Mouse (Mus musculus): Measurements from ENCODE around the gene Gon4l. TPM values are rescaled to one million over a fixed set of nuclear protein-coding genes. Genes with fewer than 3 reads are reported as not detected.
"Not testable (repeated sequence)": the region's sequence is repeated elsewhere in the genome, so short reads cannot be mapped to it uniquely, and the experiment has no call there.

Gon4l gene
- polyA plus RNA-seq, 1 experiment: 14.7 TPM

- Histone ChIP-seq H3K36me3 (ENCODE audit: control insufficient read depth, insufficient read depth) (peaks cover 21% of the 10 kb centered on the region), H3K79me3 (ENCODE audit: low read depth) (no peaks in the 10 kb centered on the region), H3ac (ENCODE audit: control insufficient read depth, insufficient read length, low read depth) (no peak overlapping the region), H3K4me3 (ENCODE audit: insufficient read depth, poor library complexity, severe bottlenecking) (no peak overlapping the region), H3K79me2 (ENCODE audit: control insufficient read depth, insufficient read depth) (no peaks in the 10 kb centered on the region), H3K27me3 (ENCODE audit: control insufficient read depth, insufficient read depth, insufficient read length) (no peaks in the 10 kb centered on the region)
- no peak for TF ChIP-seq CTCF (IDR thresholded peaks at IDR 0.05; ENCODE audit: control insufficient read depth, insufficient read depth, insufficient read length)
- TF ChIP-seq MYOG (IDR thresholded peaks at IDR 0.05; ENCODE audit: control insufficient read depth, extremely low read depth, insufficient read length): no peak
- TF ChIP-seq CEBPB (IDR thresholded peaks at IDR 0.05; ENCODE audit: low read depth): no peak
- TF ChIP-seq FOSL1 (IDR thresholded peaks at IDR 0.05; ENCODE audit: insufficient read depth, low read length, poor library complexity, severe bottlenecking): no peak
- TF ChIP-seq MYOD1 (IDR thresholded peaks at IDR 0.05; ENCODE audit: control insufficient read depth, insufficient read length, low read depth): no peak
- no peak for TF ChIP-seq MAX (IDR thresholded peaks at IDR 0.05)
- TF ChIP-seq USF1 (IDR thresholded peaks at IDR 0.05; ENCODE audit: low read depth): no peak
Observed at GRCm38 (mm10) chr3:88827231-88827630, 7.8 kb upstream of the Gon4l start.

DNA sequence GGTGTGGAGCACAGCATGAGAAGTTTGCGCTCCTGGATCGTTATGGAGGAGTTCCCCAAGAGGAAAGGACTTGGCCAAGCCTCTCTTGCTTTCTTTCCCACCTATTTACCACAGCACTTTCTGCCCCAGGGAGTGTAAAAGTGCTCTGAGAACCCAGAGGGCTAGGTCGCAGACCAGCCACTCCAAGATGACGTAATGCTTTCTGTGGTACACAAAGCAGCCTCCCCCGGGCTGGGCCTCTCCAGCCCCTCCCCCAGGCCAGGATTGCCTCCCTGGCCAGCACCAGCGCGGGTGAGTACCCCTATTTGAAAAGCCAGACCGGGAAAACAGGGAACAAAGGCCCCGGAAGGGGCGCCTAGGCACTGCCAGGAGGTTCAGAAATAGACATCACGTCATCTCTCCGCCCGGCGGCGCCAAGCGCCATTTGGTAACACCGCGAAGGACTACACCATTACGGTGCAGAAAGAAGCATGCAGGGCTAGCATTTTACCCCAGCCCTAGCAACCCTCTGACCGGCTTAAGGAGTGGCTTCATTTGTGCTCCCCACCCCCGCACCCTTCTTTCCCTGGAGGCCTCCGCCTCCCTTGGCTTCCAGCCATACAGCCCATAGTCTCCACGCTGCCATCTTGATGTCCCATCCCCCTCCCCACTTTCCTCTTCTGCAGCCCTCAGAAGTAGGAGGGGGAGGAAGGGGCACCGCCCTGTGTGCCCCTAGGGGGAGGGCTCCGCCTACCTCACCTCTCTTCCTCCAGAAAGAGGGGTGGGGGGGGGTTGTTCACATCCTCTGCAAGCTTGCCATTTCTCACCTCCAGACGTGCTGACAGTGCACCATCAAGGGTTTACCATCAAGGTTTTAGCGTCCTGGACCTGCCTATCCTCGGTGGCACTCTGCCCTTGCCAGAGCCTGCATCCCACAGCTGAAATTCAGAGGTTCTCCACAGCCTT lies 3.6 kb upstream of the Gon4l start:
- not testable (repeated sequence) for H3ac ChIP-seq (ENCODE audit: control insufficient read depth, insufficient read length, low read depth); H3K4me3 ChIP-seq (ENCODE audit: insufficient read depth, poor library complexity, severe bottlenecking); H3K27me3 ChIP-seq (ENCODE audit: control insufficient read depth, insufficient read depth, insufficient read length); H3K36me3 ChIP-seq (ENCODE audit: control insufficient read depth, insufficient read depth); H3K79me3 ChIP-seq (ENCODE audit: low read depth)
- H3K79me2 ChIP-seq (ENCODE audit: control insufficient read depth, insufficient read depth): peaks cover 12% of the 10 kb centered on the region

DNA sequence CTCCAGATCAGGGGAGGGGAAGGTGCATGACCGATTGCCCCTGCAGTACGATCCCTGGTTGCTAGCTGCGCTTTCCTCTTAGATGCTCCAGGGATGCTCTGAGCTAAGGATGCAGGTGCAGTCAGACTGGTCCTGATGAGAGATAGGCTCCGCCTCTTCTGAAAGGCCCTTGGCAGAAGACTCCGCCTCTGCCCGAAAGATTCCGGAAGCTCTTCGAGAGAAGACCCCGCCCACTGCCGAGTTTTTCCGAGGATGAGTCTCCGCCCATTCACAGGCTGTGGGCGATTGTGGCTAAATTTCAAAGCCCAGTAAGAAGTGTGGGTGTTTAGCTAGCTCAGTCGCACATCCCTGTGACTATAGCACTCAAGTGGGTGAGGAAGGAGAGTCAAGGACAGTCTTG lies 2.6 kb upstream of the Gon4l start:
- not testable (repeated sequence) for H3ac ChIP-seq (ENCODE audit: control insufficient read depth, insufficient read length, low read depth); H3K27me3 ChIP-seq (ENCODE audit: control insufficient read depth, insufficient read depth, insufficient read length); H3K36me3 ChIP-seq (ENCODE audit: control insufficient read depth, insufficient read depth); H3K4me3 ChIP-seq (ENCODE audit: insufficient read depth, poor library complexity, severe bottlenecking); H3K79me3 ChIP-seq (ENCODE audit: low read depth)
- H3K79me2 ChIP-seq (ENCODE audit: control insufficient read depth, insufficient read depth): peaks cover 12% of the 10 kb centered on the region

DNA sequence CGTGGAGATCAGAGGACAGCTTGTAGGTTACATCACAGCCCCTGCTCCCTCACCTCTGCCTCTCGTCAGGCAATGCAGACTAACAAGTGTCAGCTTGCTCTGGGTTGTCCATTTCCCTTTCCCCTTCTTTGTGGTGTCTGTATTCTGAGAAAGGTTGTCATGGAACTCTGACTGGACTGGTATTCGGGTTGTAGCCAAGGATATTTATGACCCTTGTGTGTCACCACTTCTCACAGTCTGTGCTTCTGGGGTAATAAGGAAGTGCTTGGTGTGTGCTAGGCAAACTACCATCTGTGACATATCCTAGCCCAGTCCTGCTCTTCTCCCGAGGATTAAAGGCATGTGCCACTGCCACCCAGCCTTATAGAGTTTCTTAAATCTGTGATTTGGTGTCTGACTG lies 14.1 kb downstream of the Gon4l start:
- Histone ChIP-seq H3K79me2 (ENCODE audit: control insufficient read depth, insufficient read depth) (peaks cover 18% of the 10 kb centered on the region), H3ac (ENCODE audit: control insufficient read depth, insufficient read length, low read depth) (no peak overlapping the region), H3K4me3 (ENCODE audit: insufficient read depth, poor library complexity, severe bottlenecking) (no peak overlapping the region), H3K36me3 (ENCODE audit: control insufficient read depth, insufficient read depth) (peaks cover 17% of the 10 kb centered on the region), H3K79me3 (ENCODE audit: low read depth) (peaks cover 2% of the 10 kb centered on the region), H3K27me3 (ENCODE audit: control insufficient read depth, insufficient read depth, insufficient read length) (no peaks in the 10 kb centered on the region)
- TF ChIP-seq CTCF (IDR thresholded peaks at IDR 0.05; ENCODE audit: control insufficient read depth, insufficient read depth, insufficient read length) (no peak), FOSL1 (IDR thresholded peaks at IDR 0.05; ENCODE audit: insufficient read depth, low read length, poor library complexity, severe bottlenecking) (no peak), CEBPB (IDR thresholded peaks at IDR 0.05; ENCODE audit: low read depth) (no peak), USF1 (IDR thresholded peaks at IDR 0.05; ENCODE audit: low read depth) (no peak), MAX (IDR thresholded peaks at IDR 0.05) (no peak), MYOD1 (IDR thresholded peaks at IDR 0.05; ENCODE audit: control insufficient read depth, insufficient read length, low read depth) (no peak), MYOG (IDR thresholded peaks at IDR 0.05; ENCODE audit: control insufficient read depth, extremely low read depth, insufficient read length) (no peak)

GRCm38 (mm10) chr3:88855837-88856236 lies 20.8 kb downstream of the Gon4l start:
- TF ChIP-seq MYOG (IDR thresholded peaks at IDR 0.05; ENCODE audit: control insufficient read depth, extremely low read depth, insufficient read length) (no peak), USF1 (IDR thresholded peaks at IDR 0.05; ENCODE audit: low read depth) (no peak), CEBPB (IDR thresholded peaks at IDR 0.05; ENCODE audit: low read depth) (no peak), MAX (IDR thresholded peaks at IDR 0.05) (no peak), FOSL1 (IDR thresholded peaks at IDR 0.05; ENCODE audit: insufficient read depth, low read length, poor library complexity, severe bottlenecking) (no peak), MYOD1 (IDR thresholded peaks at IDR 0.05; ENCODE audit: control insufficient read depth, insufficient read length, low read depth) (no peak), CTCF (IDR thresholded peaks at IDR 0.05; ENCODE audit: control insufficient read depth, insufficient read depth, insufficient read length) (no peak)
- Histone ChIP-seq H3K79me2 (ENCODE audit: control insufficient read depth, insufficient read depth) (peaks cover 4% of the 10 kb centered on the region), H3ac (ENCODE audit: control insufficient read depth, insufficient read length, low read depth) (no peak overlapping the region), H3K79me3 (ENCODE audit: low read depth) (no peaks in the 10 kb centered on the region), H3K27me3 (ENCODE audit: control insufficient read depth, insufficient read depth, insufficient read length) (no peaks in the 10 kb centered on the region), H3K4me3 (ENCODE audit: insufficient read depth, poor library complexity, severe bottlenecking) (no peak overlapping the region), H3K36me3 (ENCODE audit: control insufficient read depth, insufficient read depth) (peaks cover 59% of the 10 kb centered on the region)

GRCm38 (mm10) chr3:88862129-88862528 lies 27.1 kb downstream of the Gon4l start:
- Histone ChIP-seq H3K79me3 (ENCODE audit: low read depth) (no peaks in the 10 kb centered on the region), H3K4me3 (ENCODE audit: insufficient read depth, poor library complexity, severe bottlenecking) (no peak overlapping the region), H3K27me3 (ENCODE audit: control insufficient read depth, insufficient read depth, insufficient read length) (no peaks in the 10 kb centered on the region), H3K79me2 (ENCODE audit: control insufficient read depth, insufficient read depth) (no peaks in the 10 kb centered on the region), H3ac (ENCODE audit: control insufficient read depth, insufficient read length, low read depth) (no peak overlapping the region), H3K36me3 (ENCODE audit: control insufficient read depth, insufficient read depth) (peaks cover 65% of the 10 kb centered on the region)
- no peak for TF ChIP-seq USF1 (IDR thresholded peaks at IDR 0.05; ENCODE audit: low read depth)
- TF ChIP-seq FOSL1 (IDR thresholded peaks at IDR 0.05; ENCODE audit: insufficient read depth, low read length, poor library complexity, severe bottlenecking): no peak
- TF ChIP-seq CTCF (IDR thresholded peaks at IDR 0.05; ENCODE audit: control insufficient read depth, insufficient read depth, insufficient read length): no peak
- TF ChIP-seq CEBPB (IDR thresholded peaks at IDR 0.05; ENCODE audit: low read depth): no peak
- no peak for TF ChIP-seq MAX (IDR thresholded peaks at IDR 0.05)
- TF ChIP-seq MYOG (IDR thresholded peaks at IDR 0.05; ENCODE audit: control insufficient read depth, extremely low read depth, insufficient read length): no peak

- H3ac ChIP-seq (ENCODE audit: control insufficient read depth, insufficient read length, low read depth); H3K79me3 ChIP-seq (ENCODE audit: low read depth); H3K4me3 ChIP-seq (ENCODE audit: insufficient read depth, poor library complexity, severe bottlenecking); H3K27me3 ChIP-seq (ENCODE audit: control insufficient read depth, insufficient read depth, insufficient read length); H3K79me2 ChIP-seq (ENCODE audit: control insufficient read depth, insufficient read depth): not testable (repeated sequence)
- peaks cover 25% of the 10 kb centered on the region for H3K36me3 ChIP-seq (ENCODE audit: control insufficient read depth, insufficient read depth)
Observed at GRCm38 (mm10) chr3:88866735-88867134, 31.7 kb downstream of the Gon4l start.

DNA sequence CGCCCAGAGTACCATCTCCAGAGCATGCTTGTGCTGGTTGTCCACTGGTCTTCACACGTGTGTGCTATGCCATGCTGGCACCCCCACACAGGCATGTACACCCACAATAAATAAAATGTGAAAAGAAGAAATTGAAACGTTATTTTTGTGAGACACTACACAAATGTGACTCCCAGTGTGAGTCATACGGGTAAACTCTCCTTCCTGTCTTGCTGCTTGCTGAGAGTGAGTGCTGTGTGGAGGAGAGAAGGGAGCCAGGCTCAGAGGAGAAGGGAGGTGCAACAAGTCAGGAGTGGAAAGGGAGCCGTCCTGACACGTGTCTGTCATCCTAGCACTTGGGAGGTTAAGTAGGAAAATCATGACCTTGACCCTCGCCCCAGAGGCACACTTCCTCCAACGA lies 32.1 kb downstream of the Gon4l start:
- H3K36me3 ChIP-seq (ENCODE audit: control insufficient read depth, insufficient read depth): peaks cover 25% of the 10 kb centered on the region
- H3K4me3 ChIP-seq (ENCODE audit: insufficient read depth, poor library complexity, severe bottlenecking); H3K79me2 ChIP-seq (ENCODE audit: control insufficient read depth, insufficient read depth); H3ac ChIP-seq (ENCODE audit: control insufficient read depth, insufficient read length, low read depth); H3K27me3 ChIP-seq (ENCODE audit: control insufficient read depth, insufficient read depth, insufficient read length); H3K79me3 ChIP-seq (ENCODE audit: low read depth): not testable (repeated sequence)

DNA sequence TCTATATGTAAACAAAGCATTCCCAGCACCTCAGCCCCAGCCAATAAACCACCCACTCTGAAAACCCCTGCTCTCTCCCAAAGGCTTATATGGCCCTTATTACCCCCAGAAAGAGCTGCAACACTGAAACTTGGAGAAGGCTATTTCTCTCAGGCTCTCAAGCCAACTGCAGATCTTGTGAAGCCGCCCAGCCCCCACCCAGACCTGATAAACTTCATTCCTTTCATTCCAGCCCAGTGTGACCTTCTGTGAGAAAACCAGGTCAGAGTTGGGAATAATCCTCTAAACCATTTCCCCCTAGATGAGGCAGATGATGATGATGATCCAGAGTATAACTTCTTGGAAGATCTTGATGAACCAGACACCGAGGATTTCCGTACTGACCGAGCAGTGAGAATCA lies 33.4 kb downstream of the Gon4l start:
- H3K79me2 ChIP-seq (ENCODE audit: control insufficient read depth, insufficient read depth); H3K27me3 ChIP-seq (ENCODE audit: control insufficient read depth, insufficient read depth, insufficient read length); H3K4me3 ChIP-seq (ENCODE audit: insufficient read depth, poor library complexity, severe bottlenecking); H3ac ChIP-seq (ENCODE audit: control insufficient read depth, insufficient read length, low read depth); H3K79me3 ChIP-seq (ENCODE audit: low read depth): not testable (repeated sequence)
- H3K36me3 ChIP-seq (ENCODE audit: control insufficient read depth, insufficient read depth): peaks cover 17% of the 10 kb centered on the region

Data from C2C12 (cell line).